Mouse (Mus musculus) small intestine, adult 2 months (tissue): ENCODE results near the gene Dpf2.

Source experiments
- CTCF ChIP-seq: fragments of 200-500 bp; IDR thresholded peaks from 2 replicates; pipeline ENCODE4 v1.5.1; 2012; ENCODE audit warnings: low read depth, mild to moderate bottlenecking, control low read depth, inconsistent platforms, low read length, moderate library complexity, mixed read lengths; ENCODE audit not compliant: insufficient replicate concordance, insufficient read length; ENCODE audit errors: extremely low read depth
- POLR2A ChIP-seq: fragments of 200-500 bp; IDR thresholded peaks from 2 replicates; pipeline ENCODE4 v1.6.1; 2012; ENCODE audit warnings: low read depth, mild to moderate bottlenecking, control low read depth, inconsistent platforms, low read length, moderate library complexity

- no peak for TF ChIP-seq CTCF
- TF ChIP-seq POLR2A, result no peak
Measured at GRCm38 (mm10) chr19:5957371-5957770, 44.6 kb upstream of the Dpf2 start.
